ENCODE assay signal across 8 mouse cellular contexts in the genomic region with DNA sequence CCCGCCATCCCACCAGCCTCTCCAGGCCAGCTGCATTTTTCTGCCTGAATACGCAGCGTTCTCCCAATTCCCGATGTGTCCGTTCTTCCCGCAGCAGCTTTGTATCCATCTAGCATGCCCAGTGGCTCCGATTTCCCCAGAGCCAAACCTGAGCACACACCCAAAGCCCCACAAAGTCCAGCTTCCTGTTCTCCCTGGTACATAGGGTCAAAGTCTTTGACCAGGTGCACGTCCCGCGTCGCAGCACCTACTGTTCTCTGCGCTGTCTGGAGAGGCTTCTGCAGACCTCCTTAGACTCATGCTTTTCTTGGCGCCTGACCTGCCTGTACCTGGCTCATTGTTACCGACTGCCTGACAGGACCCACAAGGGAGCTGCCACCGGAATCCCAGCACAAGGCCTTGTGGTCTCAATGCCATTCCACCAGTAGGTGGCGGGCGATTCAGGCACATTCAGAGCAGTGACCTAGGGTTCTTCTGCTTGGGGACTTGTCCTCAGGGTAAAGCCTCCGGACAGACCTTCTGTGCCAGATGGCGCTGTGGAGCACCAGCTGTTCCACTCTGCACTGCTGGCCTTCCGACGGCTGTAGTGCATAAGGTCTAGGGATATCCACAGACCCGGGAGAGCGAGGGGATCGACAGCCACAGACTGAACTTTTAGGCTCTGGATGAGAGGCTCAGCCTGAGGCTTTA. TPM values are rescaled to one million over a fixed set of nuclear protein-coding genes. Genes with fewer than 3 reads are reported as not detected.
DNase-seq lines count a peak whose midpoint lies in the region; TF ChIP-seq lines count a peak whose summit lies in the region.

No protein-coding gene starts in this region.

- peak; percentile 95 for DNase-seq in adipocyte (ENCODE audit: low spot score)
- DNase-seq in gastrocnemius, postnatal 10 days = peak; percentile 90
- peak; percentile 93 for DNase-seq in induced T-regulatory cell, adult 2 months (ENCODE audit: low read depth)
- DNase-seq in left cerebral cortex, adult 8-10 months (ENCODE audit: low spot score in 2 of 2) = peak; percentile 73 to 80
- DNase-seq in right cerebral cortex, adult 2 months (ENCODE audit: low spot score in 2 of 2) = peak; percentile 86 to 88
- peak; percentile 73 for DNase-seq in urinary bladder, postnatal 10 days (ENCODE audit: low spot score)

- peaks cover 22% of the 10 kb centered on the region for H3K36me3 ChIP-seq in megakaryocyte, embryonic 14.5 days (replicated peaks; ENCODE audit: low read length)

- H3K27me3 ChIP-seq in megakaryocyte, embryonic 14.5 days (replicated peaks) = peaks cover 18% of the 10 kb centered on the region

- H3K4me1 ChIP-seq in cortical plate, adult 2 months (ENCODE audit: control insufficient read depth, insufficient read depth, low read length) = 0 out of 2 replicates have a peak, but pooled peaks cover 1% of the 10 kb centered on the region
- H3K4me1 ChIP-seq in megakaryocyte, embryonic 14.5 days = peaks cover 54% of the 10 kb centered on the region

- H3K27ac ChIP-seq in cortical plate, adult 2 months (ENCODE audit: insufficient read depth, low read length) = no peak overlapping the region

- TF ChIP-seq CTCF in cortical plate, adult 2 months (IDR thresholded peaks at IDR 0.05; ENCODE audit: extremely low read depth, insufficient read depth, low read length) = peak; percentile 89

- H3K9me3 ChIP-seq in megakaryocyte, embryonic 14.5 days = no peaks in the 10 kb centered on the region

- no peak for TF ChIP-seq POLR2A in cortical plate, adult 2 months (IDR thresholded peaks at IDR 0.05; ENCODE audit: extremely low read depth, insufficient read depth, low read length)

- H3K4me3 ChIP-seq in cortical plate, adult 2 months (ENCODE audit: insufficient read depth, low read length) = no peak overlapping the region
- peak overlapping the region; percentile 84 for H3K4me3 ChIP-seq in megakaryocyte, embryonic 14.5 days (replicated peaks)

RNA-seq across cellular contexts. Expression of a gene that starts 27.3 kb away (rescaled TPM):
- polyA plus RNA-seq in cortical plate, adult 2 months (2012; rRNA removed) = 19.9 and 21.0 TPM in 2 replicates
- total RNA-seq in gastrocnemius, postnatal 10 days (2021) = 10 to 100 TPM; 38.1 to 80.4 TPM
- total RNA-seq in left cerebral cortex, adult 8-10 months (2022) = 10 to 100 TPM; 26.6 to 40.2 (median 33.5) TPM
- 16.1 and 26.6 TPM in 2 replicates for polyA plus RNA-seq in megakaryocyte, embryonic 14.5 days (2012; ENCODE audit: insufficient read depth, low replicate concordance)

RNA-seq across cellular contexts. Expression of a gene that starts 29.1 kb away (rescaled TPM):
- 318 and 326 TPM in 2 replicates for polyA plus RNA-seq in cortical plate, adult 2 months (2012; rRNA removed)
- total RNA-seq in gastrocnemius, postnatal 10 days (2021) = 100 to 1,000 TPM; 127 to 130 TPM
- total RNA-seq in left cerebral cortex, adult 8-10 months (2022) = 100 to 1,000 TPM; 255 to 311 (median 291) TPM
- polyA plus RNA-seq in megakaryocyte, embryonic 14.5 days (2012; ENCODE audit: insufficient read depth, low replicate concordance) = 6.1 and 10.8 TPM in 2 replicates

RNA-seq across cellular contexts. Expression of a gene that starts 40.4 kb away (rescaled TPM):
- polyA plus RNA-seq in cortical plate, adult 2 months (2012; rRNA removed) = 53.3 and 57.7 TPM in 2 replicates
- 10 to 100 TPM; 37.4 to 39.6 TPM for total RNA-seq in gastrocnemius, postnatal 10 days (2021)
- total RNA-seq in left cerebral cortex, adult 8-10 months (2022) = 10 to 100 TPM; 38.1 to 43.5 (median 38.2) TPM
- 4.8 and 12.6 TPM in 2 replicates for polyA plus RNA-seq in megakaryocyte, embryonic 14.5 days (2012; ENCODE audit: insufficient read depth, low replicate concordance)

RNA-seq across cellular contexts. Expression of a gene that starts 40.8 kb away (rescaled TPM):
- 533 and 545 TPM in 2 replicates for polyA plus RNA-seq in cortical plate, adult 2 months (2012; rRNA removed)
- 100 to 1,000 TPM; 789 to 874 TPM for total RNA-seq in gastrocnemius, postnatal 10 days (2021)
- total RNA-seq in left cerebral cortex, adult 8-10 months (2022) = 100 to 1,000 TPM; 453 to 537 (median 485) TPM
- 36.5 and 110 TPM in 2 replicates for polyA plus RNA-seq in megakaryocyte, embryonic 14.5 days (2012; ENCODE audit: insufficient read depth, low replicate concordance)
